Mouse (Mus musculus) G1E (cell line): ENCODE data around the gene Serpina5.

ENCODE experiments used
- CTCF ChIP-seq: IDR thresholded peaks from 2 replicates; pipeline ENCODE4 v1.5.1; 2012; ENCODE audit warnings: low read depth, low read length, inconsistent platforms, mixed read lengths
- GATA2 ChIP-seq: IDR thresholded peaks from 2 replicates; pipeline ENCODE4 v1.6.1; 2012; ENCODE audit warnings: low read depth, low read length, inconsistent platforms, borderline replicate concordance
- POLR2AphosphoS5 ChIP-seq: IDR thresholded peaks from 2 replicates; pipeline ENCODE4 v1.6.1; 2012; ENCODE audit warnings: low read depth, low read length, inconsistent platforms; ENCODE audit not compliant: insufficient replicate concordance
- TAL1 ChIP-seq: conservative IDR thresholded peaks from 2 replicates; pipeline ENCODE4 v1.6.1; 2012; ENCODE audit warnings: low read depth, low read length, inconsistent platforms, mixed read lengths

GRCm38 (mm10) chr12:104061862-104062261 lies 39.1 kb upstream of the Serpina5 start:
- TF ChIP-seq CTCF, result no peak
- TF ChIP-seq GATA2, result no peak
- no peak for TF ChIP-seq TAL1
- TF ChIP-seq POLR2AphosphoS5, result no peak
